Mouse (Mus musculus): Measurements from ENCODE around the gene Syt14.

DNA sequence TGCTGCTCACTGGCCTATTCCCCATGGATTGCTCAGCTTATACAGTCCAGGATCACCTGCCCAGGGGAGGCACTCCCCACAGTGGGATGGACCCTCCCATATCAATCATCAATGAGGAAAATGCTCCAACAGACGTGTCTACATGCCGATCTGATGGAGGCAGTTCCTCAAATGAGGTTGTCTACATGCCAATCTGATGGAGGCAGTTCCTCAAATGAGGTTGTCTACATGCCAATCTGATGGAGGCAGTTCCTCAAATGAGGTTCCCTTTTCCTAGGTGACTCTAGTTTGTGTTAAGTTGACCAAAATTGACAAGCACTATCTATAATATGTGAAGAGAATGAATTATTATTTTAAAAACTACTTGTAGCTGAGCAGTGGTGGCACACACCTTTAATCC lies 24.6 kb upstream of the Syt14 start:
- TF ChIP-seq POLR2A (IDR thresholded peaks at IDR 0.05; ENCODE audit: low read depth, low read length) (no peak), RAD21 (IDR thresholded peaks at IDR 0.05; ENCODE audit: low read depth, low read length) (no peak), E2F4 (IDR thresholded peaks at IDR 0.05; ENCODE audit: insufficient replicate concordance, low read depth, low read length) (no peak), CTCF (conservative IDR thresholded peaks at IDR 0.05 in 1 of 2, IDR thresholded peaks at IDR 0.05 in 1 of 2; ENCODE audit: low read depth in 2 of 2, low read length in 2 of 2) (no peak), ELF1 (IDR thresholded peaks at IDR 0.05; ENCODE audit: low read depth, low read length) (no peak), MEF2A (IDR thresholded peaks at IDR 0.05; ENCODE audit: borderline replicate concordance, low read depth, low read length) (no peak), ZC3H11A (IDR thresholded peaks at IDR 0.05; ENCODE audit: low read depth, low read length) (no peak), EP300 (IDR thresholded peaks at IDR 0.05; ENCODE audit: low read length) (no peak), TCF12 (IDR thresholded peaks at IDR 0.05; ENCODE audit: low read depth, low read length) (no peak), NELFE (IDR thresholded peaks at IDR 0.05; ENCODE audit: low read depth, low read length) (no peak), POLR2AphosphoS2 (IDR thresholded peaks at IDR 0.05; ENCODE audit: low read depth, low read length) (no peak), ZMIZ1 (IDR thresholded peaks at IDR 0.05; ENCODE audit: low read depth, low read length) (no peak)
